14 mouse cellular contexts compared by ENCODE assay signal in the genomic region with DNA sequence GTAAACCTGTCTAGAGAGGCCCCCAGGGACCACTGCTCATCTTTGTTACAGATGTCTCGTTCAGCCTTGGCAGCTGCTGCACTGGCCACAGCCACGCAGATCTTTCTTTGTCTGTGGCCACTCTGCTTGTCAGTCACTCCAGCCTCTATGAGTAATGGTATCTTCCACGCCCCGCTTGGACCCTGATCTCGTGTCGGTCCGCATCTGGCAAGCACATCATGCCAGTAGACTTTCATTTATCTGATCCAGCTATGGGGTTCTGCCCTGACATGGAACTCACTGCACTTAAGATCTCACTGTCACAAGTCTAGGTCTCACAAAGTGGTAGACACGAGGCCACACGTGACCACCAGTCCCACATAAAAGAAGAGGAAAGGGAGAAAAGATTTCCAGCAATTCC.
"Had no signal": no experiment of that assay in that cellular context is flagged by ENCODE, and none has a peak within 500 bp of the region (broad histone marks: within the 10 kb centered on the region; RNA-seq: fewer than 3 reads in every experiment).

No protein-coding gene starts in this region.

- H3K4me2 ChIP-seq: liver, embryonic 13.5 days; midbrain, embryonic 12.5 days; midbrain, embryonic 15.5 days had no signal

- H3K4me3 ChIP-seq: liver, embryonic 13.5 days; midbrain, embryonic 12.5 days; midbrain, embryonic 15.5 days had no signal

- H3K27me3 ChIP-seq: liver, embryonic 13.5 days; midbrain, embryonic 15.5 days had no signal

- H3K27ac ChIP-seq: liver, embryonic 13.5 days; midbrain, embryonic 12.5 days; midbrain, embryonic 15.5 days; stomach, postnatal 0 days had no signal

- H3K4me1 ChIP-seq: liver, embryonic 13.5 days; midbrain, embryonic 12.5 days; midbrain, embryonic 15.5 days had no signal

- H3K9me3 ChIP-seq: liver, embryonic 13.5 days; midbrain, embryonic 12.5 days; midbrain, embryonic 15.5 days had no signal

- ATAC-seq: midbrain, embryonic 15.5 days had no signal

- H3K36me3 ChIP-seq: liver, embryonic 13.5 days; midbrain, embryonic 12.5 days; midbrain, embryonic 15.5 days had no signal

- H3K9ac ChIP-seq: liver, embryonic 13.5 days; midbrain, embryonic 12.5 days; midbrain, embryonic 15.5 days had no signal

- DNase-seq: kidney, adult 11 months; kidney, adult 9 months; kidney, postnatal 14 days; kidney, postnatal 4 days; left cerebral cortex, postnatal 4 days; liver, embryonic 13.5 days; lung, adult 2 months; lung, postnatal 14 days; lung, postnatal 4 days; thymus, adult 2 months; thymus, postnatal 14 days had no signal
